Mouse (Mus musculus): ENCODE results near the gene Abhd15. TPM values are rescaled to one million over a fixed set of nuclear protein-coding genes. Genes with fewer than 3 reads are reported as not detected.
A peak's percentile ranks its signal among the peaks of the same experiment; 100 is the strongest.

Gene Abhd15
- 1 to 10 TPM; 2.0 to 2.7 TPM for total RNA-seq (2021)
- long read RNA-seq, experiment 1, partial matches to known transcripts = 0 of 9 reads
- long read RNA-seq, experiment 1, other reads (novel, unspliced or antisense) = 8 of 9 reads
- long read RNA-seq, experiment 2, partial matches to known transcripts = 0 of 5 reads
- long read RNA-seq, experiment 2, other reads (novel, unspliced or antisense) = 5 of 5 reads

DNA sequence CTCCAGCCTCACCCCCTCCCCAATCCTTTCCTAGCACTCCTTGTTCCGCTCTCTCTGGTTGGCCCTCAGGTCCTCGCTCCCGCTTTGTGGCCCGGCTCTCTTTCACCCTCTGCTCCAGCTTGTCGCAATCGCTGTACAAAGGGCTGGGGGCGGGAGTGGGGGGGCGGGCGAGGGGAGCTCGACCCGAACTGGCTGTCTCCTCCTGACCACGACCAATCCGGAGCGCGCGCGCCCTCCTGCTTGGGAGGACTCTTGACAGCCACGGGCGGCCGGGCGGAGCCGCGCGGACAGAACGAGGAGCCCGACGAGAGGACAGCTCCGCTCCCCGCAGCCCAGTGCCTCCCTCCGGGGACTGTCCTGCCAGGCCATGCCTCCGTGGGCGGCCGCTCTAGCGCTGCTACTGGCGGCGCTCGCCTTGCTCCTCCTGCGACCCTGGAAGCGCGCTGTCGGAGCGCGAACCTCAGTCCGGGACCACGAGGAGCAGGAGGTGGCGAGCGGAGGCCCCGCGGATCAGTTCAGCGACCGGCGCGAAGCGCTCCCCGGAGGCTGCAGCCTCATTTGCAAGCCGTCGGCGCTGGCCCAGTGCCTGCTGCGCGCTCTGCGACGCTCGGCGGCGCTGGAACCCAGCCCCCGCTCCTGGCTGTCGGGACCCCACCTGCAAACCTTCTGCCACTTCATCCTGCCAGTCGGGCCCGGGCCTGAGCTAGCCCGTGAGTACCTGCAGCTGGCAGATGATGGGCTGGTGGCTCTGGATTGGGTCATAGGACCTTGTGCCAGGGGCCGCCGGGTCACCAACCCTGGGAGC is at the start of gene Abhd15:
Gene Abhd15 (plus strand): TSS at position 290 of the 805 bp plus-strand sequence.
- peak; percentile 86 to 90 for DNase-seq
- intact Hi-C loops (cut with DNase I) = loop anchor here (2.0 kb wide), 1 partner anchor 92 kb away; the partner anchor contains the start of gene Taok1

DNA sequence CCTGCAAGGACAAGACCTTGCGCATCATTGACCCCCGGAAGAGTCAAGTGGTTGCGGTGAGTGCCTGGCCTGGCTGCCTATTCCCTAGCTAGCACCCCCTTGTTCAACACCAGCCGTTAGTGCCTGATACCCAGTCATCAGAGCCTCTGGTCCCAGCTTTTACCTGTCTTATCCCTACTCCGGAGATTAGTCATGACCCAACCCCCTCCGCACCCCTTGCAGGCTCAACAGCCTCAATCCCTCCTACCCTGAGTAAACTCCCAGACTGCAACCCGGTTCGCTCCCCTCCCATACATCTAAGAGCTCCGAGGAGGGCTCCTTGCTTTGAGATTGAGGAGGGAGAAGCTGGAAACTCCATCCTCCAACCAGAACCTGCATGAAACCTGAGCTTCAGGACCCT is 48.4 kb upstream of the Abhd15 start:
- DNase-seq = no peak
- intact Hi-C loops (cut with DNase I) = loop anchor here (5.0 kb wide), 2 partner anchors 149 to 364 kb away; no protein-coding TSS in a partner anchor

DNA sequence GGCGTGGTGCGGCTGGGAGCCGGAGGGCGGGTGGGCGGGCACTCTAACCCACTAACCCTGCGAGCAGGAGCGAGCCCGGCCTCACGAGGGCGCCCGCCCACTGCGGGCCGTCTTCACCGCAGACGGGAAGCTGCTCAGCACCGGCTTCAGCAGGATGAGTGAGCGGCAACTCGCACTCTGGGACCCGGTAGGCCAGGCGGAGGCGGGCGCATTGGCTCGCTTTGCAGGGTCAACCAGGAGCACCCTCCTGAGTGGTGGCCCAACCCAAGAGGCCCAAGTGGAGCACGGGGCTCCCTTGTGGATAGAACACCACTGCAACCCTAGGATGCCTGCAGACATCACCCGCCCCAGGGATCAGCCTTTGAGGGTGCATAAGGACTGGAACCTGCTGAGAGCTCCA is 47.8 kb upstream of the Abhd15 start:
- intact Hi-C loops (cut with DNase I) = loop anchor here (1.0 to 5.0 kb wide), 3 partner anchors 150 to 365 kb away; no protein-coding TSS in a partner anchor
- DNase-seq = peak; percentile 85 to 87

DNA sequence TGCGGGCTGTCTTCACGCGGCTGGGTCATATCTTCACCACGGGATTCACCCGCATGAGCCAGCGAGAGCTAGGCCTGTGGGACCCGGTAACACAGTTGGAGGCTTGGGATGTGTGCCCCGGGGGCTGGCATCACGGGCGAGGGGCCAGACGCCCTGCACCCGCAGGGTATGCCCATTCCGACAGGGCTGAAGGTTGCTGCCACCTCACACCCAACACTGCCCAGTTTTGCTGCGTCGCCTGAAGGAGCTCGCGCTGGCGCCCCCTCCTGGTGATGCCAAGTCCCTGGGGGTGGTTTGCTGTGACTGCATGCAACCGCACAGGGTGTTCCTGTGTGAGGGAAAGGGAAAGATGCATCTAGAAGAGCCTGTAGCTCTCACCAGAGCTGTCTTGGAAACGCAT is 47.1 kb upstream of the Abhd15 start:
- intact Hi-C loops (cut with DNase I) = loop anchor here (1.0 to 5.0 kb wide), 3 partner anchors 150 to 365 kb away; no protein-coding TSS in a partner anchor
- DNase-seq = peak; percentile 83 to 87

DNA sequence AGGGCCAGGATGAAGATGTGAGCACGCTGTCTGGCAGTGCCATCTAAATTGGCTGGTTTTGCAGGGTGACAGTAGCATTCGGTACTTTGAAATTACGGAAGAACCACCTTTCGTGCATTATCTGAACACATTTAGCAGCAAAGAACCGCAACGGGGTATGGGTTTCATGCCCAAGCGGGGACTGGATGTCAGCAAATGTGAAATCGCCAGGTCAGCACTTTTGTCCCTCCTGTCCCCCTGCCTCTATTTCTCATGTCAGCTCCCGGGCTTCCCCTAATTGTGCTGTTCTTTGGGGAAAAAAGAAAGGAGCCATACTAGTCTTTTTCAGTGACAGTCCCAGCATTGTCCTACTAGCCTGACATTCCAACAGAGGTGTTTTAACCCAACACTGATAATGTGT is 46.5 kb upstream of the Abhd15 start:
- intact Hi-C loops (cut with DNase I) = loop anchor here (5.0 kb wide), 2 partner anchors 151 to 366 kb away; no protein-coding TSS in a partner anchor
- DNase-seq = no peak

DNA sequence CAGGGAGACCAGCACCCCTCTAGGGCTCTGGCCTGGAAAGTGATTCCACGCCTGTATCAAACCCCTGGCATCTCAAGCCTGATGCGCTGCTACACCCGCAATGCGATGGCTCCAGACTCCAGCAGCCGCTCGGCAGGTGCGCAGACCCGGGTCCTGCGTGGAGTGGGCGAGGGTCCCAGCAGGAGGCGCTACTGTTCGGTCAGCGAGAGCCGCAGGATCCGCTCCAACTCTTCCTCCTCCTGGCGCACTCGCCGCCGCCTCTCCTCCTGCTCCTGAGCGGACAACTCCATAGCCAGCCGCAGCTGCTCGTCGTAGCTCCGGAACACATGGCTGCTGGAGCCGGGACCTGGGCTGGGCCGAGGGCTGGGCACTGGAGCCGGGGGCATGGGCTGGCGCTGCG is 43.5 kb upstream of the Abhd15 start:
- intact Hi-C loops (cut with DNase I) = no loop called here
- DNase-seq = no peak

DNA sequence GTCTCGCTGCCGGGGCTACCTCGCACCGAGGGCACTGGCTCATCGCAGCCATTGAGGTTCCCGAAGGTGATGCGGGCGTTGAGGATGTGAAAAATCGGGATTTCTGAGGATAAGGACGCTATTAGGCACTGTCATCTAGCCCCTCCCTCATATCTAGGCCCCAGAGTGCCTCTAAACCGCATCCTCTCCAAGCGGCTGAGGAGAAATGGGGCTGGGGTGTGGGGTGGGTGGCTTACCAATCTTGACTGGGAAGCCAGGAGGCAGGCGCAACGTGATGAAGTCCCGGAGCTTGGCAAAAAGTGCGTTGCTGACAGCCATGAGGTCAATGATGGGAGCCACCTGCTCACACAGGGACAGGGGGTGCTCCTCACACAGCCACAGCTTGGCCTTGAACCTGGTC is 42.1 kb upstream of the Abhd15 start:
- peak in 1 of 2 experiments; percentile 35 for DNase-seq
- intact Hi-C loops (cut with DNase I) = no loop called here

DNA sequence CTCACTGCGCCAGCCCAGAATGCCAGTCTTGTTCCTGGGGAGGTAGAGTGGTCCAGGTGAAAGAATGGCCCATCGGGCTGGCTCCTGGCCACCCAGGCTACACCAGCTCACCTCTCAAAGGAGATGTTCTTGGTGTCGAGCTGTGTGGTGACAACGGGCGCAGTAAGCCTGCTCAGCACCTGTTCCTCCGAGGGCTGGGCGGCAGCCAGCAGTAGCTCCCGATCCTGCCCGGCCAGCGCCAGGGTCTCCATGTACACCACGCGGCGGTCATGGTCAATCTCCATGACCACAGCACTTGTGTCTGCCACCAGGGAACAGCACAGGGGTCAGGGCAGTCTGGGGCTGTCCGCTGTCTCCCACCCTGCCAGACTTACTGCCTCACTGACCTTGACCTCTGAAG is 38.7 kb upstream of the Abhd15 start:
- intact Hi-C loops (cut with DNase I) = no loop called here
- DNase-seq = no peak

DNA sequence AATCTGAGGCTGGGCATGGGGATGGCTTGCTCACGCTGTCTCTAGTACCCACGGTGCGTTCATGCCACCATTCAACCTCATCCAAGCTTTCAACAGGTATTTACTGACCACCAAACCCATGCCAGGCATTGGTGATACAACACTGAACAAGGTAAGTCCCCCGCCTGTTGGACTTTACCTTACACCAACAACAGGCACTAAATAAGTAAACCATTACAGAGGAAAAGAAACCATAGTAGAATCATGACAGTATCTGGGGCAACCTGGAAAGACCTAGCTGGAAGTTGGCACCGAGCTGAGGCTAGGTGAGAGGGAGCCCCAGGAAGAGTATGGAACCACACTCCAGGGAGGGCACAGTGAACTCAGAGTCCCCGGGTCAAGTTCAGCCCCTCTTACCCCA is 38.0 kb upstream of the Abhd15 start:
- DNase-seq = no peak
- intact Hi-C loops (cut with DNase I) = no loop called here

DNA sequence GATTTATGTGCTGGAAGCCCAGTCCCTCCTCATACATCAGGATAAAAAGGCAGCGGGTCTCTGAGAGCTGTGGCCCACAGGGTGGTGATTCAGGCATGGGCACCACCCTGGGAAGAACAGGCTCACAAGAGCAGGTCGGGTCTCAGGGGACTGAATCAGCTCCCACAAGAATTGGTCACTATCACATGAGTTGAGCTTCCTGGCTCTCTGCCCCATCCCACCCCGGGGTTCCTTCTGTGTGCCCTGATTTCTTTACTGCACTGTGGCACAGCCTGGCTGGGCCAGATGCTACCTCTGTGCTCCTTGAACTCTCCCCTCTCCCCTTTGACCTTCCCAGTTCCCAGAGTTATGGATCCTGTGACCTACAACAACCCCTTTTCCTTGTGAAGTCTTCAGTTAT is 31.9 kb upstream of the Abhd15 start:
- intact Hi-C loops (cut with DNase I) = no loop called here

DNA sequence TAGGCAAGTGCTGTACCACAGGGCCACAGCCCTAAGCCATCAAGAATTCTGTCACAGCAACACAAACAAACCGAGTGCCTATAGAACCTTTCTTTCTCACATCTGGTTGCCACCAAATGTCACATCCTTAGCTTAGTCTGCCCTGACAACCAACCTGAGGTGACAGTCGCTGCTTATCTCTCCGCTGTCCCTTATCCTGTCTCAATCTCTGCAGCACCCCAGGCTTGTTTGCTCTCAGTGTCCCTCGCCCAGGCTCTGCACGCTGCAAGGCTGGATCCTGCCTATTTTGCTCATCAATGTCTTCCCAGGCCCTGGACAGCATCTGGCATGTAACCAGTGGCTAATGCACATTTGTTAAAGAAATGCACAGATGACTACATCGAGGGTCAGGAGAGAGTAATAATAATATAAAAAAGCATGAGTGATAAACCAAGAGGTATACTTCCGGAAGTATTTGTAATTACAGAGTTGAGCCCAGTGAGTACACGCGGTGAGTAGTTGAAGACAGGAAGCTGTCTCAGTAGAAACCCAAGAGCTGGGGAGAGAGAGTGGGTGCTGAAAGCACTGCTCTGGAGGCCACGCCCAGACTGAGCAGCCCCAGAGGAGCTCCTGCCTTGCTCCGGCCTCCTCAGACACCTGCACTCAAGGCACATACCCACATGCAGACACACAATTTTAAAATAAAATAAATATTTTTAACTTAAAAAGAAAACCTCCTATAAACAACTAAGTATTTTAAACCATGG is 31.2 kb upstream of the Abhd15 start:
- intact Hi-C loops (cut with DNase I) = no loop called here

More for the DNA sequence above, 31.9 kb upstream of the Abhd15 start:
- no peak for DNase-seq

DNA sequence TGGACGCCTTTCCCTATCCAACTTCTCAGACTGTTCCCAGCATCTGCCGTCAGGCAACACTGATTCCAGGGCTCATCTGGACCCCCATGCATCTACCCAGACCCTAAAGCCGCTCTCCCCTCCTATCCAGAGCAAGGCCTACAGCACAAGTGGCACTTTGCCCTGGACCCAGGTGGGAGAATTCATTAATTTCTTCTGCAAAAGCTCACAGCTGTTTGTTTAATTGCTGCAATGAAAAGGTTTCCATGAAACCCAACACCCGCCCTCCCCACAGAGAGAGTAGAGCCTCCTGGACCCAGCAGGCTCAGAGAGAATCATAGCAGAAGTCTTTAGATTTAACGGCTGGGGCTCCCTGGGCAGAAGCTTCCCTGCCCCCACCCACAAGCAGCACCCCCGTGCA is 29.7 kb upstream of the Abhd15 start:
- intact Hi-C loops (cut with DNase I) = no loop called here
- DNase-seq = no peak

More for the DNA sequence above, 31.2 kb upstream of the Abhd15 start:
- DNase-seq = no peak

DNA sequence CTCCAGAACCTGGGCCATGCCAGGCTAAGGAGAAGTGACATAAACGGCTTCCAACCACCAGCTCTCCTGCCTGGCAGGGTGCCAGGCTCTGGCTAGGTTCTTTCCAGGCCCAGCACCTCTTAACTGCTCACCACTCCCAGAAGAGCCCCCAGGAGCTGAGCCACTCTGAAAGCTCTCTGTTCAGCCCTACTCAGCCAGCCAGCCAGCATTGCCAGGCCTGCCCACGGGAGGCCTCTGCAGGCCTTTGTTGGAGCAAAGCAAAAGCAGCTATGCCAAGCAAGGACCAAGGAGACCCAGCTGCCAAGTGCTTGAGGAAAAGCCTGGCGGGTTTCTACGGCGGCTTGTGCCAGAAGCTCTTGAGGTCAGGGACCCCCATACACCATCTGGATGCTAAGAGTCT is 28.1 kb upstream of the Abhd15 start:
- intact Hi-C loops (cut with DNase I) = no loop called here
- DNase-seq = no peak

DNA sequence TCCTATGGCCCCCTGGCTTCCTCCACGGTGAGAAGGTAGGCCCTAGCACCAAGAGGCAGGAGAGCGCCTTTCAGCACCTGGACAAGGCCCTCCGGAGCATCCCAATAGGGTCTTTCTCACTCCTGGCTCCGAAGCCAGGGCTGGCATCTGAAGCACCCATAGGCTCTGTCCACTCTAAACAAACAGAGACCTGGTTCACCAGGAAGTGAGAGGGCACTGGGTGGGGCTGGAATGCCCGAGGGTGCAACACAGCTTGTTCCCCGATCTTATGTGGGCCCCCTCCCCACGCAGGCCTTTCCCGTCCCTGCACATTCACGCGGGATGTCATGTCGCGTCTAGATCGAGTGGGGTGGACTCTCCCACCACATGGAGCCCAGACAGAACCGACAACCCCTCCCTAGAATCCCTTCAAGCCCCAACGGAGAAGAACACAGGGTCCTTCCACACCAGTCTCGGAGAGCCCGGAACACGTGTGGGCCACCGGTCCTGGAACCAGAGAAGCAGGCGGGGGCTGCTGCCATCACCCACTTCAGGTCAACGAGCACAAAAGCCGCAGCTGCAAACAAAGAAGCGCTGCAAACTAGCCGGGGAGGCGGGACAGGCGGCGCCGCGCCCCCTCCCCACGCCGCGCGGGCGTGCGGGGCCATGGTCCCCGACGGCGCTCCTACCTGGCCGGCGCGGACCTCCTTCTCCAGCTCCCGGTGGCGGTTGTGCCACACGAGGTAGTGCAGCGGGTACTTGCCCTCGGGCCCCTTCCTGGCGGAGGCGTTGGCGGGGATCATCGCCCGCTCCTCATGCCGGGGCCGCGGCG is 25.9 kb upstream of the Abhd15 start:
- no peak for DNase-seq
- intact Hi-C loops (cut with DNase I) = no loop called here

DNA sequence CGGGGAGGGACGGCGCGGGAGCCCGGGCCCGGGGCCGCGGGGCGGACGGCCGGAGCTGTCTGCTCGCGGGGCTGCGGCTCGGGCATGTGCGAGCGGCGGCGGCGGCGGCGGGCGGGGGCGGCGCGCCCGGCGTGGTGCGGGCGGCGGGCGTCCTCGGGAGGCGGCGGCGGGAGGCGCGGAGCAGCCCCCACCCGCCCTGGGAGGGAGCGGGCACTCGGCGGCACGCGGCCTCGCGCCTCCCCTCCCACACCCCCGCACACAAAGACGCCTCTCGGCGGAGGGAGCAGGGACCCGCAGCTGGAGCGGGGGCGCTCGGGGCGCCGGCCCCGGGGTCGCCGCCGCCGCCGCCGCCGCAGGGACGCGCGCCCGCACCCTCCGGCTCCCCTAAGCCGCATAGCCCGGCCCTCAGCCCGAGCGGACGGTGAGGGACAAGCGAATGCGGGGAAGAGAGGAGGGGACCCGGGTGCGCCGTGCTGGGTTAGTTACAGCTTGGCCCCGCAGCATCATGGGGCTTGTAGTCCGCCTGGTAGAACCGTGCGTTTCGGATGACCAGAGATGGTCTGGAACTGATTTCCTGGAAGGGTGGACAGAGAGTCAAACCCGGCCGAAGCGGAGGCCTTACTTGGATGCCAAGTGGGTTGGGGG is 25.2 kb upstream of the Abhd15 start, which contains the start of gene Ankrd13b:
Gene Ankrd13b (minus strand): TSS at position 88 of the 645 bp plus-strand sequence.
- peak; percentile 76 to 79 for DNase-seq
- intact Hi-C loops (cut with DNase I) = loop anchor here (2.0 to 5.0 kb wide), 2 partner anchors 141 to 172 kb away; no protein-coding TSS in a partner anchor

DNA sequence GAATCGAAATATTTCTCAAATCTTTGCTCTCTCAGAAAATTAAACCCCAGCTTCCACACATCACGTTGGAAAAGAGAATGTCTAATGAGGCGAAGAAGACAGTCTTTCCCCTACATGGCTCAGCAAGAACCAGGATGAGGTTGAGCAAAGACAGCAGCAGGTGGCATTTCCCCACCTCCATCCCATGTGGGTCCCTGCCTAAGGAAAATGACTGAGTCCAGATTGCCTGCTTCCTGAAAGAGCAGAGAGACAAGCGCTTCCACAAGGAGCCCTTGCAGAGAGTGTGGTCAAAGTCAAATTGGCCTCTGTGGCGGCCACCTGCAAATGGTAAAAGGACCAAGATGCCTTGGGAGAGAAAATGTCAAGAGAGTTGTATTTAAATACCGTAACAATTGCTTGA is 24.5 kb upstream of the Abhd15 start:
- no peak for DNase-seq
- intact Hi-C loops (cut with DNase I) = loop anchor here (2.0 to 5.0 kb wide), 2 partner anchors 140 to 173 kb away; no protein-coding TSS in a partner anchor

DNA sequence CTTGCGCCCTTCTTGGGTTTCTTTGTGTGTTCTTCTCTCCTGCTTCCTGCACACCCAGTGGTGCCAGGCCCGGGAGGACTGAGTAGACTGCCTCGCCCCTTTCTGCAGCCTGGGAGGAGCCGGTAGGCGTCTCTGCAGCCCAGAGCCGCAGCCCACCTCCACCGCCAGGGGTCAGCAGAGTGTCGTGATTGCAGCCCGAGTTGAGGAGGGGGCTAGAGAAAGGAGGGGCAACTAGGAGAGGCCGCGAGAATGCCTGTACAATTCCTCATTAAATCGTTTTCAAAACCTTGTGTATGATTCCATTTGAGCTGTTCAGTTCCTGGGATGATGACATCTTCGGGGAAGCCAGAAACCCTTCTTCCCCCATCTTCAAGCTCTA is 23.8 kb upstream of the Abhd15 start:
- intact Hi-C loops (cut with DNase I) = loop anchor here (1.0 to 5.0 kb wide), 3 partner anchors 10 to 174 kb away; no protein-coding TSS in a partner anchor
- peak; percentile 92 to 95 for DNase-seq

DNA sequence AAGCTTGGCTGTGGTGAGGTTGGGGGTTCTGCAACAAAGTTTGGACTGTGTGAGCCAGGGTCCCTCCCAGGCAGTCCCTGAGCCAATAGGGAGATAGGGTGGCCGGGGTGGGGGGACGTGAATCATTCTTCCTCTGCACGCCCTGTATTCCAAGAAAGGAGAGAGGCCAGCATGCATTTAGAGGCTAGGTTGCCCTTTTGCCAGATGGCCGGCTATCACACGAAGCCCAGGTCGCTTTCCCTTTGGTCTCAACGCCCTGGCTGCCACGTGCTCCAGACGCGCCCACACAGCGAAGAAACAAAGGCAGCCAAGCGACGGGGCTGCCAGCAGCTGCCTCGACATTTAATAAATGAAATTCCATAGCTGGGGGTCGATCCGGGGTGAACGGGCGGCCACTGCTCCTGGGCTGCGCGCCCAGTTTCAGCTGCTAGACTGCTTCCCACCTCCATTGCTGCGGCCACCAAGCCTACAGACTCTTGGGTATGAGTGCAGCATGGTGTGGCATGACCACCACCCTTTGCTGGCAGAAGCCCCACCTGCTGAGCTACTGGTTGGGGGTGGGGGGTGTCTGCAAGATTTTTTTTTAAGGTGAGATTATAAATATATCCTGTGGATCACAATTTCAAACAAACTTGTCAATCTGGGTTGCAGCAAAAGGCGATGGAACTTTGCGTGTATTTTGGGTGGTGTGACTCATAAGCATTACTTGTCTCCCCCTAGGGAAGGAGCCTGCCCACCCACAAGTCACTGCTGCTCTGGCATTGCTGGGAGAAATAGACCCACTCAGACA is 23.2 kb upstream of the Abhd15 start:
- DNase-seq = peak; percentile 62 to 77
- intact Hi-C loops (cut with DNase I) = loop anchor here (1.0 to 5.0 kb wide), 3 partner anchors 10 to 174 kb away; no protein-coding TSS in a partner anchor
